Mouse (Mus musculus) ES-Bruce4 (cell line): ENCODE data around the gene Jakmip3. TPM values are rescaled to one million over a fixed set of nuclear protein-coding genes. Genes with fewer than 3 reads are reported as not detected.

Experiments used
- H3K27ac ChIP-seq: 2 replicates; pipeline ENCODE4 v1.5.1; 2012; ENCODE audit warnings: low read length, inconsistent platforms; ENCODE audit not compliant: insufficient read depth
- H3K27me3 ChIP-seq: 2 replicates; pipeline ENCODE4 v1.6.1; 2012; ENCODE audit warnings: mild to moderate bottlenecking, low read length, inconsistent platforms; ENCODE audit not compliant: control insufficient read depth, poor library complexity, insufficient read depth, severe bottlenecking
- H3K36me3 ChIP-seq: 2 replicates; pipeline ENCODE4 v1.6.1; 2012; ENCODE audit warnings: inconsistent platforms, mild to moderate bottlenecking, low read length, moderate library complexity; ENCODE audit not compliant: control insufficient read depth, poor library complexity, insufficient read depth, severe bottlenecking
- H3K4me1 ChIP-seq: one replicate; pipeline ENCODE4 v1.8.1; 2011; ENCODE audit warnings: low read length; ENCODE audit not compliant: control insufficient read depth, insufficient read depth
- H3K4me3 ChIP-seq: 2 replicates; pipeline ENCODE4 v1.5.1; 2011; ENCODE audit warnings: low read depth, mild to moderate bottlenecking, low read length
- H3K9ac ChIP-seq: 2 replicates; pipeline ENCODE4 v1.6.1; 2012; ENCODE audit warnings: low read depth, mild to moderate bottlenecking, inconsistent platforms; ENCODE audit not compliant: poor library complexity, severe bottlenecking
- H3K9me3 ChIP-seq: replicated peaks from 2 replicates; pipeline ENCODE4 v1.6.1; 2012; ENCODE audit warnings: mild to moderate bottlenecking, low read length, inconsistent platforms; ENCODE audit not compliant: control insufficient read depth, poor library complexity, insufficient read depth, severe bottlenecking
- CTCF ChIP-seq: IDR thresholded peaks from one replicate; pipeline ENCODE4 v1.8.1; 2011; ENCODE audit warnings: low read depth, low read length
- EP300 ChIP-seq: IDR thresholded peaks from 2 replicates; pipeline ENCODE4 v1.6.1; 2011; ENCODE audit warnings: low read depth, low read length; ENCODE audit not compliant: insufficient read depth
- POLR2A ChIP-seq: IDR thresholded peaks from one replicate; pipeline ENCODE4 v1.8.1; 2011; ENCODE audit warnings: low read length; ENCODE audit not compliant: insufficient read depth
- polyA plus RNA-seq: library from polyadenylated mRNA; stranded (reverse); fragments of >200 nt; gene quantifications from 2 replicates; pipeline ENCODE4 v1.2.4, GENCODE M21; 2011; ENCODE audit warnings: low read depth; ENCODE audit not compliant: missing spikeins, insufficient read depth, insufficient read length

The Jakmip3 gene
- polyA plus RNA-seq, 1 experiment = not detected

DNA sequence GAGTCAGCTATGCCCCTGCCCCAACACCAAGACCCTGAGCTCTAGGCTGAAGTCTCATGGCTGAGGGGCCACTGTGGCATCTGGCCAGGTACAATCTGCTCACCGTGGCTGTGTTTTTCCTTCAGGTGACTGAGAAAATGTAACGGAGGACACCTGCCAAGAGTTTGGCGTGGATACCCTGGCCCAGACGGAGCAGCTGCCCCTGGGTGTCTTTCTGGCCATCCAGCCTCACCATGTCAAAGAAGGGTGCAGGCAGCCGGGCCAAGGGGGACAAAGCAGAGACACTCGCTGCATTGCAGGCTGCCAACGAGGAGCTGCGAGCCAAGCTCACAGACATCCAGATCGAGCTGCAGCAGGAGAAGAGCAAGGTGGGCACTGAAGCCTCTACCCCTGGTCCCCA is 48.6 kb downstream of the Jakmip3 start:
- Histone ChIP-seq H3K4me1 (no peaks in the 10 kb centered on the region), H3K9me3 (no peaks in the 10 kb centered on the region), H3K27ac (no peak overlapping the region), H3K9ac (no peak overlapping the region), H3K4me3 (no peak overlapping the region), H3K36me3 (no peaks in the 10 kb centered on the region), H3K27me3 (no peaks in the 10 kb centered on the region)
- TF ChIP-seq POLR2A (no peak), EP300 (no peak), CTCF (no peak)

GRCm38 (mm10) chr7:139002692-139003091 is 62.2 kb downstream of the Jakmip3 start:
- Histone ChIP-seq H3K9me3 (no peaks in the 10 kb centered on the region), H3K27ac (no peak overlapping the region), H3K9ac (no peak overlapping the region), H3K4me1 (no peaks in the 10 kb centered on the region), H3K27me3 (no peaks in the 10 kb centered on the region), H3K4me3 (no peak overlapping the region), H3K36me3 (no peaks in the 10 kb centered on the region)
- TF ChIP-seq CTCF = no peak
- no peak for TF ChIP-seq POLR2A
- no peak for TF ChIP-seq EP300

- H3K4me1 ChIP-seq = no peaks in the 10 kb centered on the region
- no peaks in the 10 kb centered on the region for H3K36me3 ChIP-seq
- no peak overlapping the region for H3K9ac ChIP-seq
- no peak overlapping the region for H3K4me3 ChIP-seq
- TF ChIP-seq EP300 = no peak
- no peak for TF ChIP-seq POLR2A
- TF ChIP-seq CTCF = no peak
- no peaks in the 10 kb centered on the region for H3K27me3 ChIP-seq
- no peaks in the 10 kb centered on the region for H3K9me3 ChIP-seq
- no peak overlapping the region for H3K27ac ChIP-seq
Measured at GRCm38 (mm10) chr7:139003250-139003649, 62.7 kb downstream of the Jakmip3 start.

GRCm38 (mm10) chr7:139009786-139010502 is 69.4 kb downstream of the Jakmip3 start:
- Histone ChIP-seq H3K9me3 (no peaks in the 10 kb centered on the region), H3K27me3 (no peaks in the 10 kb centered on the region), H3K9ac (no peak overlapping the region), H3K36me3 (no peaks in the 10 kb centered on the region), H3K4me1 (no peaks in the 10 kb centered on the region), H3K27ac (no peak overlapping the region), H3K4me3 (no peak overlapping the region)
- TF ChIP-seq EP300 = no peak
- TF ChIP-seq POLR2A = no peak
- no peak for TF ChIP-seq CTCF

DNA sequence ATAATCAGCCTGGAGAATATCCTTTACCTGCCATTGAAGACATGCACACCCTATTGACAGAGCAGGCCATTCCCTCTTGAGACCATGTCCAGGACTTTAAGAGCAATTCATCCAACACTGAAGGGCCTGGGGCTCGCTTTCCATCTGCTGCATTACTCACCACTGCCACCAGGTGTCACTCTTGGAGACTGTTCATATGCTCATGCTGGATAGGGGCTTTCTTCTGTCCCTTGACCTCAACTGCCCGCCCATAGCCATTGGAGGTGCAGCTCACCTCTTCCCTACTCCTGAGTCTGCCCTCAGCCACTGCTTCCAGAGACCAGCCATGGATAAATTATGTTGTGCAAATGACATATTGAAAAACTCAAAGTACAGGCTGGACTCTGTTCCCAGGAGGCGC is 70.5 kb downstream of the Jakmip3 start:
- Histone ChIP-seq H3K4me3 (no peak overlapping the region), H3K9ac (no peak overlapping the region), H3K9me3 (no peaks in the 10 kb centered on the region), H3K27ac (no peak overlapping the region), H3K27me3 (no peaks in the 10 kb centered on the region), H3K4me1 (no peaks in the 10 kb centered on the region), H3K36me3 (no peaks in the 10 kb centered on the region)
- peak; percentile 68 for TF ChIP-seq CTCF
- TF ChIP-seq POLR2A = no peak

GRCm38 (mm10) chr7:139011586-139011985 is 71.1 kb downstream of the Jakmip3 start:
- TF ChIP-seq CTCF = no peak
- no peak for TF ChIP-seq EP300
- no peak for TF ChIP-seq POLR2A
- no peak overlapping the region for H3K9ac ChIP-seq
- H3K36me3 ChIP-seq = no peaks in the 10 kb centered on the region
- no peak overlapping the region for H3K27ac ChIP-seq
- no peaks in the 10 kb centered on the region for H3K27me3 ChIP-seq
- H3K9me3 ChIP-seq = no peaks in the 10 kb centered on the region
- no peak overlapping the region for H3K4me3 ChIP-seq
- no peaks in the 10 kb centered on the region for H3K4me1 ChIP-seq
